Mouse (Mus musculus) ES-E14 (cell line): Measurements from ENCODE around the gene Rpl23. TPM values are rescaled to one million over a fixed set of nuclear protein-coding genes. Genes with fewer than 3 reads are reported as not detected.
"Not testable (repeated sequence)": the region's sequence is repeated elsewhere in the genome, so short reads cannot be mapped to it uniquely, and the experiment has no call there.

Experiments
- DNase-seq: peaks from one replicate; pipeline ENCODE4 v3.0.0-alpha.2; 2013; ENCODE audit warnings: low read depth, low spot score
- H3K27ac ChIP-seq: 2 replicates; pipeline ENCODE4 v1.5.1; 2012; ENCODE audit warnings: low read depth, mild to moderate bottlenecking, low read length, moderate library complexity, mixed read lengths; ENCODE audit not compliant: poor library complexity, insufficient read depth, severe bottlenecking
- H3K36me3 ChIP-seq: 2 replicates; pipeline ENCODE4 v1.6.1; 2012; ENCODE audit warnings: mild to moderate bottlenecking, low read length, moderate library complexity, mixed read lengths; ENCODE audit not compliant: control insufficient read depth, poor library complexity, insufficient read depth, severe bottlenecking
- H3K4me1 ChIP-seq, 2 experiments: fragments of 150-350 bp in 1 of 2; sonication (generic) in 1 of 2; 2 replicates each; pipeline ENCODE4 v1.6.1; 2012; ENCODE audit warnings: low read length in 2 of 2, mild to moderate bottlenecking in 1 of 2, mixed read lengths in 1 of 2; ENCODE audit not compliant: control insufficient read depth in 2 of 2, insufficient read depth in 2 of 2, poor library complexity in 1 of 2
- H3K4me3 ChIP-seq, 2 experiments: fragments of 150-350 bp in 1 of 2; sonication (generic) in 1 of 2; 2 replicates each; pipeline ENCODE4 v1.5.1; 2012; ENCODE audit warnings: low read length in 2 of 2, low read depth in 1 of 2, mild to moderate bottlenecking in 1 of 2, mixed read lengths in 1 of 2; ENCODE audit not compliant: insufficient read depth in 1 of 2, poor library complexity in 1 of 2, severe bottlenecking in 1 of 2
- H3K9ac ChIP-seq: 2 replicates; pipeline ENCODE4 v1.6.1; 2012; ENCODE audit warnings: low read depth, mild to moderate bottlenecking, low read length, mixed read lengths; ENCODE audit not compliant: poor library complexity, insufficient read depth, severe bottlenecking
- H3K9me3 ChIP-seq: fragments of 150-350 bp; sonication (generic); 2 replicates; pipeline ENCODE4 v1.6.1; 2012; ENCODE audit warnings: low read depth, mild to moderate bottlenecking, low read length; ENCODE audit not compliant: control insufficient read depth, insufficient read depth
- CHD2 ChIP-seq: IDR thresholded peaks from 2 replicates; pipeline ENCODE4 v1.6.1; 2014; ENCODE audit warnings: mild to moderate bottlenecking, low read depth, low read length, inconsistent platforms
- HCFC1 ChIP-seq: IDR thresholded peaks from 2 replicates; pipeline ENCODE4 v1.6.1; 2012; ENCODE audit warnings: low read length, inconsistent platforms, borderline replicate concordance; ENCODE audit not compliant: insufficient read depth
- MAFK ChIP-seq: IDR thresholded peaks from 2 replicates; pipeline ENCODE4 v1.6.1; 2014; ENCODE audit warnings: mild to moderate bottlenecking, low read depth, low read length, inconsistent platforms; ENCODE audit not compliant: insufficient read depth
- ZC3H11A ChIP-seq: IDR thresholded peaks from 2 replicates; pipeline ENCODE4 v1.6.1; 2012; ENCODE audit warnings: low read depth, mild to moderate bottlenecking, inconsistent platforms, low read length, borderline replicate concordance
- ZNF384 ChIP-seq: IDR thresholded peaks from 2 replicates; pipeline ENCODE4 v1.6.1; 2012; ENCODE audit warnings: low read depth, low read length, inconsistent platforms
- in situ Hi-C, 2 experiments: fragments of 600-800 bp; cut with MboI; formaldehyde crosslinking; loops; one replicate each; pipeline ENCODE4 v1.15.1; 2025; ENCODE audit warnings: low sequenced_read_pairs in 2 of 2, inconsistent platforms in 1 of 2; ENCODE audit not compliant: unreplicated experiment in 2 of 2
- total RNA-seq: library from RNA; depleted of rRNA; stranded (reverse); fragments of 300-350 nt; gene quantifications from 2 replicates; pipeline ENCODE4 v1.2.3, GENCODE M21; 2012

Gene Rpl23
- total RNA-seq, 1 experiment, result 1,430 TPM

DNA sequence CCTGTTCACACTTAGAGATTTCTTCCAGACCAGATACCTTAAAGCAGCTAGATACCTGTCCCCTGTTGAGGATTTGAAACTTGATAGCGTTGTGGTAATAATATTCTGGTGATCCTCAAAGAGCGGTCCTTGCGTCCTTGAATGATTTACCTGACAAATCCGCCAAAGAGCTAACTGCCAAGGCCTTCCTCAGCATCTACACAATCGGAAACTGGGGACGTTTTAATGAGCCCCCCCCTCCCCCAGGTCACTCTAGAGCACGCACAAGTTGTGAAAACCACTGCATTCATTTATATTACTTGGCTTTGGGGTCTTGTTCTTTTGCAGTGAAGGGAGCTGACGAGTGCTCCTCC lies 15.8 kb upstream of the Rpl23 start:
- DNase-seq, result no peak
- Histone ChIP-seq H3K9ac (no peak overlapping the region; the same call in 1 of the 2 replicates), H3K36me3 (no peaks in the 10 kb centered on the region; the same call in 1 of the 2 replicates), H3K9me3 (no peaks in the 10 kb centered on the region), H3K4me1 (peaks cover 13 to 16% of the 10 kb centered on the region in 2 experiments), H3K27ac (no peak overlapping the region; the same call in 1 of the 2 replicates), H3K4me3 (peak overlapping the region in 1 of 2 experiments; percentile 96; a peak in 1 of 4 replicates)
- TF ChIP-seq CHD2 (no peak), ZC3H11A (no peak)
- in situ Hi-C loops, result no loop called here

DNA sequence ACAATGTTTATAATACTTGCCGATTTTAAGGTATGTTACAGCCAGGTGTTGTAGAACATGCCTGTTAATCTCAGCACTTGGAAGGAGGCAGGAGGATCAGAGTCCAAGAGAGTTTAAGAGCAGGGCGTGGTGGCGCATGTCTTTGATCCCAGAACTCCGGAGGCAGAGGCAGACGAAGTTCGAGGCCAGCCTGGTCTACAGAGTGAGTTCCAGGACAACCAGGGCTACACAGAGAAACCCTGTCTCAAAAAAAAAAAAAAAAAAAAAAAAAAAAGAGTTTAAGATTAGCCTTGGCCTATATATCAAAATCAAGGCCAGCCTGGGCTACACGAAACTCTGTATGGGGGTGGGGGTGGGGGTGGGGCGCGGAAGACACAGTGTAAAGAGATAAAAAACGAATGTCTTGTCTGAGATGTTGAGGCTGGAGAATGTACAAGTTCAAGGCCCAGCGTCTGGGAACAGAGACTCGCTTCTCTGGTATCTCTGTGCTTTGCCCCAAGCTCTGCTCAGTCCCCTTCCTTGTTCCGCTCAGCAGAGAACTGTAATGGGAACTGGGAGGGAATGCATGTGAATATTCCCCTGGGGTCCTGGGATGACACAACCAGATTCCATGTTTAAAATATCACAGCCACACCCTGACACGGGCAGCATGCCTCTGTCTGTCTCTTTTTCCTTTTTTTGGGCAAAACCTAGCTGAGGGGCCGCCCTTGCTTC lies 15.3 kb upstream of the Rpl23 start:
- no peaks in the 10 kb centered on the region for H3K9me3 ChIP-seq
- no peaks in the 10 kb centered on the region; the same call in 1 of the 2 replicates for H3K36me3 ChIP-seq
- TF ChIP-seq ZNF384, result peak; percentile 50; the same call in 1 of the 2 replicates
- TF ChIP-seq HCFC1, result no peak
- peaks cover 13 to 18% of the 10 kb centered on the region in 2 experiments for H3K4me1 ChIP-seq
- H3K4me3 ChIP-seq, result no peak overlapping the region; a peak in 1 of 4 replicates
- DNase-seq, result no peak
- H3K9ac ChIP-seq, result no peak overlapping the region; the same call in 1 of the 2 replicates
- in situ Hi-C loops, result no loop called here
- H3K27ac ChIP-seq, result no peak overlapping the region; the same call in 1 of the 2 replicates

DNA sequence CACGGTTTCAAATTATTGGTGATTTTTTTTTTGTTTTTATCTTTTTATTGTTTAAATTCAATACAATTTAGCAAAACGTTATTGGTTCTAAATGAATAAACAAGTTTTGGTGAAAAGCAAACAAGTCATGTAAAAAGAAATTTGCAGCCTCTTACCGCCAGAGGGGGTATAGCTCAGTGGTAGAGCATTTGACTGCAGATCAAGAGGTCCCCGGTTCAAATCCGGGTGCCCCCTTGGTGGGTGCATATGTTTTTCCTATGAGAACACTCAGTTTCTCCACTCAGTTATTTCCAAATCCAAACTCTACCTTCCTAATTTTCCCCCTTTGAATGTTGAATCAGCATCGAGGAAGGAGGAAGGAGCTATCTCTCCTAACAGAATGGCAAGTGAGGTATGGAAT lies 14.7 kb upstream of the Rpl23 start:
- Histone ChIP-seq H3K4me3 (no peak overlapping the region), H3K36me3 (no peaks in the 10 kb centered on the region; the same call in 1 of the 2 replicates), H3K4me1 (peaks cover 7 to 18% of the 10 kb centered on the region in 2 experiments), H3K27ac (no peak overlapping the region), H3K9ac (no peak overlapping the region), H3K9me3 (no peaks in the 10 kb centered on the region)
- peak; percentile 84 for TF ChIP-seq MAFK
- TF ChIP-seq HCFC1, result no peak
- DNase-seq, result no peak
- in situ Hi-C loops, result no loop called here

DNA sequence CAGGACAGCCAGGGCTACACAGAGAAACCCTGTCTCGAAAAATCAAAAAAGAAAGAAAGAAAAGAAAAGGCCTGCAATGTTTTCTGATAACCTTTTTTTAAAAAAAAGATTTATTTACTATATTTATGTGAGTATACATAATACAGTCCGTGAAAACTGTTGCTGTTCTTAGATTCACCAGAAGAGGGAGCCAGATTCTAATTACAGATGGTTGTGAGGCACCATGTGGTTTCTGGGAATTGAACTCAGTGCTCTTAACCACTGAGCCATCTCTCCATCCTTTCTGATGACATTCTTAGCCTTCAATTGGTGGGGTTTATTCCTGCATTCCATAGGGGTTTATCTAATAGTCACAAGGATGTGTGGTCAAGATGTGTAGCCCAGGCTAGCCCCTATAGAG lies 10.9 kb upstream of the Rpl23 start:
- no peaks in the 10 kb centered on the region for H3K36me3 ChIP-seq
- H3K9me3 ChIP-seq, result no peaks in the 10 kb centered on the region
- peak; percentile 72 for DNase-seq
- TF ChIP-seq ZNF384 (peak; percentile 62), ZC3H11A (no peak), CHD2 (no peak), MAFK (no peak), HCFC1 (no peak)
- no peak overlapping the region; the same call in 1 of the 2 replicates for H3K9ac ChIP-seq
- no peak overlapping the region; the same call in 1 of the 2 replicates for H3K27ac ChIP-seq
- peaks cover 5 to 16% of the 10 kb centered on the region in 2 experiments; a peak in 3 of 4 replicates for H3K4me1 ChIP-seq
- no peak overlapping the region for H3K4me3 ChIP-seq
- in situ Hi-C loops, result no loop called here

GRCm38 (mm10) chr11:97790778-97791438 lies 8.7 kb upstream of the Rpl23 start:
- H3K9me3 ChIP-seq, H3K4me3 ChIP-seq, H3K27ac ChIP-seq, H3K36me3 ChIP-seq, DNase-seq, in situ Hi-C loops, H3K9ac ChIP-seq: not testable (repeated sequence)
- peaks cover 5 to 16% of the 10 kb centered on the region in 2 experiments; a peak in 3 of 4 replicates for H3K4me1 ChIP-seq
- 0 out of 2 replicates have a peak, but pooled peaks have one; percentile 17 for TF ChIP-seq ZNF384
